Mouse (Mus musculus): ENCODE results near the gene Olfr139. TPM values are rescaled to one million over a fixed set of nuclear protein-coding genes. Genes with fewer than 3 reads are reported as not detected.

Olfr139 gene
- not detected in 2 replicates for polyA plus RNA-seq (2015; fragmentation: Nextera tagmentation; extraction: Ambion mirVana)

DNA sequence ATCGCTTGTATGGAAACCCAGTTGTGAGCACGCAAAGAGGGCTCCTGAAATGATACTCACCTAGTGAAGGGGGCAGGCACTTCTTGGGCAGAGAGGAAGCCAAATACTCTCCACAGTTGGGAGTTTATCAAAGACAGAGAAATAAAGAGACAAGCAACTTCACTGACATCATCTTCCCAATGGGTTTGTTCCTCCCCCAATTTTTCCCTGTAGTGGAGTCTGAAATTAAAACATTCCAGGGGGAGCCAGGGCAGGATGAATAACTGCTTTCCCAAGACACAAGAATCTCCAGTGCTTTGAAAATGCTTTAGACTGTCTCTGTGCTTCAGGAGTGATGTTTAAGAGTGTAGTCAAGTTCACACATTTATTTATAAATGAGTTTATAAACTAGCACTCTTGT lies at the start of gene Olfr139, which contains the start of gene Olfr399:
Gene Olfr139, minus strand, starts transcription at position 101 of the 400 bp plus-strand sequence.
Gene Olfr399, minus strand, starts transcription at position 165 of the 400 bp plus-strand sequence.
- no peaks in the 10 kb centered on the region for H3K4me1 ChIP-seq (replicated peaks; ENCODE audit: control insufficient read depth, insufficient read depth, low read length)
- H3K9me3 ChIP-seq (ENCODE audit: control insufficient read depth, low read length) = no peaks in the 10 kb centered on the region
- H3K4me3 ChIP-seq (ENCODE audit: low read length) = no peak within 1 kb of the TSS
- ATAC-seq (ENCODE audit: low read depth) = no peak
- 62% methylated on average over 2 of the region's 2 CpGs for WGBS
- no peak within 1 kb of the TSS for H3K4me2 ChIP-seq (ENCODE audit: low read depth, low read length)
- no peak within 1 kb of the TSS for H3K27ac ChIP-seq (ENCODE audit: low read length)
- H3K27me3 ChIP-seq (ENCODE audit: control insufficient read depth, insufficient read depth, low read depth, low read length) = no peaks in the 10 kb centered on the region
- H3K36me3 ChIP-seq (ENCODE audit: control insufficient read depth, insufficient read depth, low read length) = no peaks in the 10 kb centered on the region
- H3K9ac ChIP-seq (ENCODE audit: low read length) = no peak within 1 kb of the TSS

DNA sequence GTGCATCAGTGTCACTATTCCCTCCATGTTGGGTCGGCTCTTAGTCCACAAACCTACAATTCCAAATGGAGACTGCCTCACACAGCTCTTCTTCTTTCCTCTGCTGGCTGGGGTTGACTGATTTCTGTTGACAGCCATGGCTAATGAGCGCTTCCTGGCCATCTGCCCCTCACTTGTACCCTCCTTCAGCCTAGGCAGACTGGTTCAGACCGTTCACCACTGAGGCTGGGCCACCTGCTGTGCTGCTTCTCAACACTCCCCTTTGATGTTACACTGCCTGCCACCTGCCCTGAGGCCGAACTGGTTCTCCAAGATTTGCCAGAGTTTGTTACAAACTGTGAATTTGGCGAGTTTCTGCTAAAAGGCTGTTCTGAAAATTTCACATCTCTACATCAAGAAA lies 48.7 kb upstream of the Olfr139 start:
- Histone ChIP-seq H3K4me3 (ENCODE audit: low read length) (no peak overlapping the region), H3K4me2 (ENCODE audit: low read depth, low read length) (no peak overlapping the region), H3K9ac (ENCODE audit: low read length) (no peak overlapping the region), H3K36me3 (ENCODE audit: control insufficient read depth, insufficient read depth, low read length) (no peaks in the 10 kb centered on the region), H3K4me1 (replicated peaks; ENCODE audit: control insufficient read depth, insufficient read depth, low read length) (no peaks in the 10 kb centered on the region), H3K27ac (ENCODE audit: low read length) (no peak overlapping the region), H3K9me3 (ENCODE audit: control insufficient read depth, low read length) (no peaks in the 10 kb centered on the region), H3K27me3 (ENCODE audit: control insufficient read depth, insufficient read depth, low read depth, low read length) (no peaks in the 10 kb centered on the region)
- WGBS = 28% methylated on average over 5 of the region's 5 CpGs
- ATAC-seq (ENCODE audit: low read depth) = no peak

DNA sequence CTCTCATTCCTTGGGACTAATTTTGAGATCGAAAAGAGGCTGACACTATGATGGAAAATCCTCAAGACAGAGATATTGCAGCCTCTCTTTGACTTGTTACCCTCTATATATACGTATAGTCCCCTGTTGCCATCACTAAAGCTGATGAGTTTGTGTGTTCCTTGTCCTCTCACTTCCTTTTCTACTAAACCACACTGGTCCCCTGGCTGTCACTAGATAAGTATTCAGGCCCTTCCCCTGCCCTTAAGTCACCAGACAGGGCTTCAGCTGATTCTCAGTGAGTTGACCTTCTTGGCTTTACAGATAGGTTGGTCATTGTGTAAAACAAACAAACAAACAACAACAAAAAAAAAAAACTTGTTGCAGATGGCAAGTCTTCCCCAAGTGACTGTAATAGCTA lies 45.2 kb upstream of the Olfr139 start:
- H3K4me3 ChIP-seq (ENCODE audit: low read length) = no peak overlapping the region
- WGBS = 30% methylated on average over 2 of the region's 2 CpGs

DNA sequence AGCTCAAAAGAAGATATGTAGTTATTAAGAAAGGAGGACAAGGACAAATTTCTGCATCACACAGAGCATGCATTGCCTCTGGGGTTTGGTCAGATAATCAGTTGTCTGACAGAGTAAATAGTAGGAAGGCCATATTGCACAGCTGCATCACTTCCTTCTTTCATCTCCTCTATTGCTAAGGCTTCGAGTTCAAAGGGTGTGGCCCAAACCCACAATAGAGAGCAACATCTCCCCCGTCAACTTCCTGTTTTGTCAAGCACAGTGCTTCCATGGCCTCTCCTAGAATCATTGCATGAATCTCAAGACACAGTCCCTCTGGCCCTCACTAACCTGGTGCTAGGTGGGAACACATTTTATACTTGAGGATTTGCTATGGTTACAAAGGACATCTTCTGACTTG lies 44.4 kb upstream of the Olfr139 start:
- Histone ChIP-seq H3K9ac (ENCODE audit: low read length) (no peak overlapping the region), H3K36me3 (ENCODE audit: control insufficient read depth, insufficient read depth, low read length) (no peaks in the 10 kb centered on the region), H3K4me3 (ENCODE audit: low read length) (no peak overlapping the region), H3K4me1 (replicated peaks; ENCODE audit: control insufficient read depth, insufficient read depth, low read length) (no peaks in the 10 kb centered on the region), H3K27me3 (ENCODE audit: control insufficient read depth, insufficient read depth, low read depth, low read length) (no peaks in the 10 kb centered on the region), H3K9me3 (ENCODE audit: control insufficient read depth, low read length) (no peaks in the 10 kb centered on the region), H3K4me2 (ENCODE audit: low read depth, low read length) (no peak overlapping the region), H3K27ac (ENCODE audit: low read length) (no peak overlapping the region)
- WGBS = 65% methylated on average over 2 of the region's 2 CpGs
- no peak for ATAC-seq (ENCODE audit: low read depth)

More for the DNA sequence above, 45.2 kb upstream of the Olfr139 start:
- Histone ChIP-seq H3K27ac (ENCODE audit: low read length) (no peak overlapping the region), H3K9ac (ENCODE audit: low read length) (no peak overlapping the region), H3K27me3 (ENCODE audit: control insufficient read depth, insufficient read depth, low read depth, low read length) (no peaks in the 10 kb centered on the region), H3K4me1 (replicated peaks; ENCODE audit: control insufficient read depth, insufficient read depth, low read length) (no peaks in the 10 kb centered on the region), H3K4me2 (ENCODE audit: low read depth, low read length) (no peak overlapping the region), H3K36me3 (ENCODE audit: control insufficient read depth, insufficient read depth, low read length) (no peaks in the 10 kb centered on the region), H3K9me3 (ENCODE audit: control insufficient read depth, low read length) (no peaks in the 10 kb centered on the region)
- no peak for ATAC-seq (ENCODE audit: low read depth)

DNA sequence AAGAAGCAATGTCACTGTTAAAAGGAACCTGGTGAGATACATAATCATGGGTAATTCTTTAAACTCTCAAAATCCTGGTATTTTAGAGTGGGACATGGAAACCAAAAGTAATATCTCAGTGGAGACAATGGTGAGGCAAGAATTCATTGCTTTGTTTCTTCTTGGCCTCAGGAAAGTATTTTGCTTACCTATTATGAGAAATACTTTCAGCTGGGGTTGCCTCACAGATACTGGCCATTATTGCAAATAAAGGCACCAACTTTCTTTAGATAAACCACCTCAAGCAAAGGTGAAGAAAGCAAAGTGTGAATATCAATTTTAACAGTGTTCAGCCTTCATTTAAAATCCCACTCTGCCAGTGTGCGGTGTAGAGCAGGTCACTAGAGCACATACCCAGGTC lies 13.3 kb upstream of the Olfr139 start, which contains the start of gene Zfp616:
Gene Zfp616, plus strand, starts transcription at position 301 of the 400 bp plus-strand sequence.
- no peak within 1 kb of the TSS for H3K4me3 ChIP-seq (ENCODE audit: low read length)
- 0 out of 2 replicates have a peak, but pooled peaks cover 1% of the 10 kb centered on the region for H3K9me3 ChIP-seq (ENCODE audit: control insufficient read depth, low read length)
- no peaks in the 10 kb centered on the region for H3K4me1 ChIP-seq (replicated peaks; ENCODE audit: control insufficient read depth, insufficient read depth, low read length)
- H3K36me3 ChIP-seq (ENCODE audit: control insufficient read depth, insufficient read depth, low read length) = no peaks in the 10 kb centered on the region
- no peak within 1 kb of the TSS for H3K9ac ChIP-seq (ENCODE audit: low read length)
- H3K27ac ChIP-seq (ENCODE audit: low read length) = no peak within 1 kb of the TSS
- no peaks in the 10 kb centered on the region for H3K27me3 ChIP-seq (ENCODE audit: control insufficient read depth, insufficient read depth, low read depth, low read length)
- H3K4me2 ChIP-seq (ENCODE audit: low read depth, low read length) = no peak within 1 kb of the TSS
- no peak for ATAC-seq (ENCODE audit: low read depth)
- WGBS = 86% methylated on average over 1 of the region's 1 CpGs

DNA sequence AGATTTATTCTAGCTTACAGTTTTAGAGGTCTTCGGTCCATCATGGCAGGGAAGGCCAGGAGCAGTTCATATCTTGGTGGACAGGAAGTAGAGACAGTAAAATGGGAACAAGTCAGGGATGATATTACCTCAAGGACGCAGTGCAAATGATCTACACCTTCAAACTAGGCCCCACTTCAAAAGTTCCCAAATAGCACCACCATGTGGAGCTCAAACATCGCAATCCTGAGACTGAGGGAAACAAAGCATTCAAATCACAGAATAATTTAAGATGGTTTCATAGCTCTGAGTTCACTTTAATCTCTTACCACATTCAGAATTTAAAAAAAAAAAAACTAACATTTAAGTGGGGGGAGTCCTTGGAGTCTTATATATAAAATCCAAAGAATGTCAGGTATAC lies 5.0 kb downstream of the Olfr139 start:
- Histone ChIP-seq H3K9me3 (ENCODE audit: control insufficient read depth, low read length) (no peaks in the 10 kb centered on the region), H3K4me3 (ENCODE audit: low read length) (no peak overlapping the region), H3K4me2 (ENCODE audit: low read depth, low read length) (no peak overlapping the region), H3K4me1 (replicated peaks; ENCODE audit: control insufficient read depth, insufficient read depth, low read length) (no peaks in the 10 kb centered on the region), H3K9ac (ENCODE audit: low read length) (no peak overlapping the region), H3K27ac (ENCODE audit: low read length) (no peak overlapping the region), H3K27me3 (ENCODE audit: control insufficient read depth, insufficient read depth, low read depth, low read length) (no peaks in the 10 kb centered on the region), H3K36me3 (ENCODE audit: control insufficient read depth, insufficient read depth, low read length) (no peaks in the 10 kb centered on the region)
- no peak for ATAC-seq (ENCODE audit: low read depth)
- 66% methylated on average over 3 of the region's 3 CpGs for WGBS

Other genes with a start within 250 kb of the Olfr139 start
- not detected in 2 replicates for gene Olfr392, start 239.5 kb downstream of the Olfr139 start, polyA plus RNA-seq (2015; fragmentation: Nextera tagmentation; extraction: Ambion mirVana)
- gene Olfr393, start 205.1 kb downstream of the Olfr139 start, polyA plus RNA-seq (2015; fragmentation: Nextera tagmentation; extraction: Ambion mirVana) = not detected in 2 replicates
- gene Olfr394, start 165.8 kb downstream of the Olfr139 start, polyA plus RNA-seq (2015; fragmentation: Nextera tagmentation; extraction: Ambion mirVana) = not detected in 2 replicates
- gene Olfr395, start 147.3 kb downstream of the Olfr139 start, polyA plus RNA-seq (2015; fragmentation: Nextera tagmentation; extraction: Ambion mirVana) = not detected in 2 replicates
- gene Olfr23, start 119.9 kb downstream of the Olfr139 start, polyA plus RNA-seq (2015; fragmentation: Nextera tagmentation; extraction: Ambion mirVana) = not detected in 2 replicates
- not detected in 2 replicates for gene Olfr397, start 95.7 kb downstream of the Olfr139 start, polyA plus RNA-seq (2015; fragmentation: Nextera tagmentation; extraction: Ambion mirVana)
- gene Olfr398, start 66.1 kb downstream of the Olfr139 start, polyA plus RNA-seq (2015; fragmentation: Nextera tagmentation; extraction: Ambion mirVana) = not detected in 2 replicates
- gene Olfr399, start 64 bp upstream of the Olfr139 start, polyA plus RNA-seq (2015; fragmentation: Nextera tagmentation; extraction: Ambion mirVana) = not detected in 2 replicates
- gene Zfp616, start 13.4 kb upstream of the Olfr139 start, polyA plus RNA-seq (2015; fragmentation: Nextera tagmentation; extraction: Ambion mirVana) = not detected in 2 replicates
- gene Olfr401, start 57.2 kb upstream of the Olfr139 start, polyA plus RNA-seq (2015; fragmentation: Nextera tagmentation; extraction: Ambion mirVana) = not detected in 2 replicates
- gene Olfr402, start 97.0 kb upstream of the Olfr139 start, polyA plus RNA-seq (2015; fragmentation: Nextera tagmentation; extraction: Ambion mirVana) = not detected in 2 replicates
- not detected in 2 replicates for gene Olfr403, start 129.7 kb upstream of the Olfr139 start, polyA plus RNA-seq (2015; fragmentation: Nextera tagmentation; extraction: Ambion mirVana)
- not detected in 2 replicates for gene Olfr43, start 154.8 kb upstream of the Olfr139 start, polyA plus RNA-seq (2015; fragmentation: Nextera tagmentation; extraction: Ambion mirVana)
- gene Olfr406, start 203.3 kb upstream of the Olfr139 start, polyA plus RNA-seq (2015; fragmentation: Nextera tagmentation; extraction: Ambion mirVana) = not detected in 2 replicates
- not detected in 2 replicates for gene Olfr59, start 227.2 kb upstream of the Olfr139 start, polyA plus RNA-seq (2015; fragmentation: Nextera tagmentation; extraction: Ambion mirVana)

Measured in lung, embryonic 16.5 days (tissue).